Mouse (Mus musculus) spleen, adult 2 months (tissue): ENCODE measurements at regions not wholly inside any gene's neighbourhood (a gene's known extent, or its start where the extent isn't known, plus 50 kb on each side); places are given as distances from the start of the nearest gene placed in this dataset.

Experiments
- DNase-seq, 2 experiments: peaks; one replicate each; pipeline versions ENCODE4 v3.0.0 to v3.0.0-alpha.2; 2012 to 2021; ENCODE audit warnings: low spot score in 2 of 2, low read depth in 1 of 2
- H3K27ac ChIP-seq: fragments of 200-500 bp; 2 replicates; pipeline ENCODE4 v1.5.1; 2012; ENCODE audit warnings: low read length, inconsistent platforms; ENCODE audit not compliant: insufficient read depth
- H3K27me3 ChIP-seq: fragments of 200-500 bp; 2 replicates; pipeline ENCODE4 v1.6.1; 2012; ENCODE audit warnings: mild to moderate bottlenecking, moderate library complexity, low read length, inconsistent platforms; ENCODE audit not compliant: control insufficient read depth, insufficient read depth
- H3K36me3 ChIP-seq: fragments of 200-500 bp; 2 replicates; pipeline ENCODE4 v1.6.1; 2012; ENCODE audit warnings: mild to moderate bottlenecking, low read length, inconsistent platforms; ENCODE audit not compliant: control insufficient read depth, insufficient read depth
- H3K4me1 ChIP-seq: fragments of 200-500 bp; 2 replicates; pipeline ENCODE4 v1.6.1; 2011; ENCODE audit warnings: inconsistent platforms; ENCODE audit not compliant: control insufficient read depth, insufficient read depth, insufficient read length
- H3K4me3 ChIP-seq: fragments of 200-500 bp; 2 replicates; pipeline ENCODE4 v1.5.1; 2011; ENCODE audit warnings: mild to moderate bottlenecking, inconsistent platforms; ENCODE audit not compliant: insufficient read depth, insufficient read length; ENCODE audit errors: extremely low read depth
- CTCF ChIP-seq: fragments of 200-500 bp; IDR thresholded peaks from 2 replicates; pipeline ENCODE4 v1.5.1; 2011; ENCODE audit warnings: mild to moderate bottlenecking, inconsistent platforms; ENCODE audit not compliant: insufficient read depth, insufficient read length, insufficient replicate concordance; ENCODE audit errors: extremely low read depth
- POLR2A ChIP-seq: fragments of 200-500 bp; IDR thresholded peaks from 2 replicates; pipeline ENCODE4 v1.6.1; 2011; ENCODE audit warnings: low read depth, low read length, inconsistent platforms
- WGBS: fragments of 180-500 bp; shearing (Covaris S2); methylation state at CpG from one replicate; pipeline ENCODE4 v1.1.7; 2018; 5-methylcytosine and 5-hydroxymethylcytosine counted together

- Histone ChIP-seq H3K27me3 (no peaks in the 10 kb centered on the region), H3K4me1 (no peaks in the 10 kb centered on the region), H3K36me3 (no peaks in the 10 kb centered on the region), H3K27ac (no peak overlapping the region), H3K4me3 (no peak overlapping the region)
- TF ChIP-seq POLR2A (no peak), CTCF (no peak)
- WGBS: 84% methylated on average over 2 of the region's 2 CpGs
- DNase-seq: no peak
These were observed 366.8 kb upstream of the Cd180 start for GRCm38 (mm10) chr13:102326544-102326943.

- no peaks in the 10 kb centered on the region for H3K27me3 ChIP-seq
- H3K4me3 ChIP-seq: no peak overlapping the region
- DNase-seq: no peak
- H3K36me3 ChIP-seq: no peaks in the 10 kb centered on the region
- WGBS: 87% methylated on average over 1 of the region's 1 CpGs
- no peak overlapping the region for H3K27ac ChIP-seq
- no peaks in the 10 kb centered on the region; the same call in 1 of the 2 replicates for H3K4me1 ChIP-seq
- no peak for TF ChIP-seq POLR2A
- TF ChIP-seq CTCF: no peak
These were observed 359.7 kb upstream of the Cd180 start for GRCm38 (mm10) chr13:102333667-102334066.

- WGBS: 29% methylated on average over 13 of the region's 13 CpGs
- H3K36me3 ChIP-seq: no peaks in the 10 kb centered on the region
- no peak overlapping the region for H3K27ac ChIP-seq
- no peak overlapping the region for H3K4me3 ChIP-seq
- H3K4me1 ChIP-seq: no peaks in the 10 kb centered on the region; the same call in 1 of the 2 replicates
- TF ChIP-seq CTCF (no peak), POLR2A (no peak)
- no peak for DNase-seq
- no peaks in the 10 kb centered on the region for H3K27me3 ChIP-seq
These were observed 359.2 kb upstream of the Cd180 start for GRCm38 (mm10) chr13:102334131-102334534.

- Histone ChIP-seq H3K4me3 (no peak overlapping the region), H3K36me3 (no peaks in the 10 kb centered on the region), H3K4me1 (peaks cover 2% of the 10 kb centered on the region; the same call in 1 of the 2 replicates), H3K27me3 (no peaks in the 10 kb centered on the region), H3K27ac (no peak overlapping the region)
- 93% methylated on average over 2 of the region's 2 CpGs for WGBS
- no peak for DNase-seq
- TF ChIP-seq POLR2A (no peak), CTCF (no peak)
These were observed 350.1 kb upstream of the Cd180 start for GRCm38 (mm10) chr13:102343236-102343635.

GRCm38 (mm10) chr13:102344606-102345269, 348.6 kb upstream of the Cd180 start:
- H3K4me1 ChIP-seq: peaks cover 2% of the 10 kb centered on the region; the same call in 1 of the 2 replicates
- no peak for TF ChIP-seq CTCF
- no peak for TF ChIP-seq POLR2A
- 62% methylated on average over 5 of the region's 5 CpGs for WGBS
- H3K4me3 ChIP-seq: no peak overlapping the region
- no peaks in the 10 kb centered on the region for H3K36me3 ChIP-seq
- DNase-seq: no peak
- H3K27me3 ChIP-seq: no peaks in the 10 kb centered on the region
- no peak overlapping the region for H3K27ac ChIP-seq

GRCm38 (mm10) chr13:102349493-102349892, 343.9 kb upstream of the Cd180 start:
- Histone ChIP-seq H3K4me3 (no peak overlapping the region), H3K27me3 (no peaks in the 10 kb centered on the region), H3K27ac (no peak overlapping the region), H3K4me1 (peaks cover 3% of the 10 kb centered on the region), H3K36me3 (no peaks in the 10 kb centered on the region)
- 93% methylated on average over 1 of the region's 1 CpGs for WGBS
- DNase-seq: no peak
- no peak for TF ChIP-seq POLR2A
- TF ChIP-seq CTCF: no peak

DNA sequence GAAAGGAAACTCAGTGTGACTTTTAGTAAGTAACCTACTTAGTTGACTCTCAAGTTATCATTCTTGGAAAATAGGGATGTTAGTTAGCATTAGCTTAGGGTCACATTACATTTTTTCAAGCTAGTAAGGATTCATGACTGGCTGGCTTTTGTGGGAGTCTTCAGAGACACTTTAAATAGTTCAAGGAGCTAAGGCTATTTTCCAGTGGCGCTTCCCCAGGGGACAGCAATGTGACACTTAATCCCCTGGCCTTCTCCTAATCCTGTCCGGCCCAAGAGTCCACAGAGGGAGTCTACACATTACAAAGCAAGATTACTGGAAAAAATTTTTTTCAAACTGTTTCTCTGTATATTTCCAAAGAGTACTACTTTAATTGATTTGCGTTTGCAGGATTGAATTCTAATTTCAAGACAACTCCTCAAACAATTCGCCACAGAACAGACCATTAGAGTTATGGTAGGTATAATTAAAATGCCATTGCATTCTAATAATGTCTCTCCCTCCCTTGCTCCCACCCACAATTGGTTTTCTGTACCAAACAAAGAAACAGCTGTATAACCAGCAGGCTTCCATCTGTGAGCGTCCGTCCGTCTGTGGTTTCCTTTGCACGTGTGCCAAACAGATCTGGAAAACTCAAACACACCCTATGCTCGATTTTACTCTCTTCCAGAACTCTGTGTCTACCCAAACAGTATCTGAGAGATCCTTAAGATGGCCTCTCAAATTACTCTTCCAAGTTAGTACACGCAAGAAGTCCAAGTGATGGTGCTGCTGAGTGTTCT, 341.1 kb upstream of the Cd180 start:
- DNase-seq: no peak
- Histone ChIP-seq H3K4me1 (peaks cover 2% of the 10 kb centered on the region; the same call in 1 of the 2 replicates), H3K27me3 (no peaks in the 10 kb centered on the region), H3K4me3 (no peak overlapping the region), H3K36me3 (no peaks in the 10 kb centered on the region), H3K27ac (no peak overlapping the region)
- WGBS: 32% methylated on average over 10 of the region's 10 CpGs
- TF ChIP-seq CTCF (no peak), POLR2A (no peak)
